Mouse (Mus musculus): ENCODE data around the gene Apoc4. TPM values are rescaled to one million over a fixed set of nuclear protein-coding genes. Genes with fewer than 3 reads are reported as not detected.

Apoc4 gene
- polyA plus RNA-seq, 1 experiment from 2014 or later, result 2.8 TPM

GRCm38 (mm10) chr7:19697949-19698906, 16.9 kb upstream of the Apoc4 start:
- no peaks in the 10 kb centered on the region for H3K9me3 ChIP-seq (ENCODE audit: control insufficient read depth, low read length)
- peak overlapping the region; percentile 37 for H3K4me3 ChIP-seq (ENCODE audit: low read depth, low read length)
- peak overlapping the region; percentile 59 for H3K4me2 ChIP-seq (replicated peaks; ENCODE audit: low read depth)
- TF ChIP-seq CTCF (IDR thresholded peaks at IDR 0.05; ENCODE audit: low read depth) (peak; percentile 62), EP300 (optimal IDR thresholded peaks at IDR 0.05) (no peak)
- 7% methylated on average over 28 of the region's 28 CpGs for WGBS
- H3K4me1 ChIP-seq (replicated peaks; ENCODE audit: control insufficient read depth, insufficient read depth), result peaks cover 8% of the 10 kb centered on the region
- peak overlapping the region; percentile 50 for H3K27ac ChIP-seq (replicated peaks)
- DNase-seq (ENCODE audit: low spot score), result peak; percentile 42
- no peak for ATAC-seq (ENCODE audit: low FRiP score, low TSS enrichment)
- H3K9ac ChIP-seq (ENCODE audit: low read length), result peak overlapping the region; percentile 51
- no peaks in the 10 kb centered on the region for H3K27me3 ChIP-seq (ENCODE audit: control insufficient read depth, insufficient read depth, low read length)
- H3K36me3 ChIP-seq (ENCODE audit: control insufficient read depth, insufficient read depth, low read length), result no peaks in the 10 kb centered on the region

- Histone ChIP-seq H3K4me2 (replicated peaks; ENCODE audit: low read depth) (no peak overlapping the region), H3K27ac (replicated peaks) (no peak overlapping the region), H3K9ac (ENCODE audit: low read length) (no peak overlapping the region), H3K27me3 (ENCODE audit: control insufficient read depth, insufficient read depth, low read length) (no peaks in the 10 kb centered on the region), H3K4me3 (ENCODE audit: low read depth, low read length) (no peak overlapping the region), H3K36me3 (ENCODE audit: control insufficient read depth, insufficient read depth, low read length) (no peaks in the 10 kb centered on the region), H3K4me1 (replicated peaks; ENCODE audit: control insufficient read depth, insufficient read depth) (peaks cover 6% of the 10 kb centered on the region), H3K9me3 (ENCODE audit: control insufficient read depth, low read length) (no peaks in the 10 kb centered on the region)
- TF ChIP-seq EP300 (optimal IDR thresholded peaks at IDR 0.05) (no peak), CTCF (IDR thresholded peaks at IDR 0.05; ENCODE audit: low read depth) (no peak)
- no peak for ATAC-seq (ENCODE audit: low FRiP score, low TSS enrichment)
- no peak for DNase-seq (ENCODE audit: low spot score)
- whole genome bisulfite sequencing, result 91% methylated on average over 34 of the region's 34 CpGs
Measured at GRCm38 (mm10) chr7:19696336-19696873, 15.1 kb upstream of the Apoc4 start.

- DNase-seq (ENCODE audit: low spot score), result no peak
- H3K9me3 ChIP-seq (ENCODE audit: control insufficient read depth, low read length), result no peaks in the 10 kb centered on the region
- H3K36me3 ChIP-seq (ENCODE audit: control insufficient read depth, insufficient read depth, low read length), result no peaks in the 10 kb centered on the region
- H3K4me3 ChIP-seq (ENCODE audit: low read depth, low read length), result no peak overlapping the region
- H3K4me2 ChIP-seq (replicated peaks; ENCODE audit: low read depth), result no peak overlapping the region
- peaks cover 5% of the 10 kb centered on the region for H3K4me1 ChIP-seq (replicated peaks; ENCODE audit: control insufficient read depth, insufficient read depth)
- no peaks in the 10 kb centered on the region for H3K27me3 ChIP-seq (ENCODE audit: control insufficient read depth, insufficient read depth, low read length)
- 83% methylated on average over 6 of the region's 6 CpGs for WGBS
- H3K27ac ChIP-seq (replicated peaks), result no peak overlapping the region
- ATAC-seq (ENCODE audit: low FRiP score, low TSS enrichment), result no peak
- H3K9ac ChIP-seq (ENCODE audit: low read length), result no peak overlapping the region
- TF ChIP-seq CTCF (IDR thresholded peaks at IDR 0.05; ENCODE audit: low read depth) (no peak), EP300 (optimal IDR thresholded peaks at IDR 0.05) (no peak)
Measured at GRCm38 (mm10) chr7:19695881-19696280, 14.6 kb upstream of the Apoc4 start.

GRCm38 (mm10) chr7:19695213-19695594, 13.9 kb upstream of the Apoc4 start:
- DNase-seq (ENCODE audit: low spot score) (no peak), ATAC-seq (ENCODE audit: low FRiP score, low TSS enrichment) (no peak)
- no peak overlapping the region for H3K4me3 ChIP-seq (ENCODE audit: low read depth, low read length)
- no peaks in the 10 kb centered on the region for H3K36me3 ChIP-seq (ENCODE audit: control insufficient read depth, insufficient read depth, low read length)
- 19% methylated on average over 8 of the region's 8 CpGs for WGBS
- no peaks in the 10 kb centered on the region for H3K27me3 ChIP-seq (ENCODE audit: control insufficient read depth, insufficient read depth, low read length)
- peaks cover 3% of the 10 kb centered on the region; the same call in 1 of the 2 replicates for H3K4me1 ChIP-seq (replicated peaks; ENCODE audit: control insufficient read depth, insufficient read depth)
- H3K9ac ChIP-seq (ENCODE audit: low read length), result no peak overlapping the region
- no peak overlapping the region for H3K4me2 ChIP-seq (replicated peaks; ENCODE audit: low read depth)
- 0 out of 2 replicates have a peak overlapping the region, but pooled peaks have one; percentile 8 for H3K27ac ChIP-seq (replicated peaks)
- TF ChIP-seq CTCF (IDR thresholded peaks at IDR 0.05; ENCODE audit: low read depth), result no peak
- no peak for TF ChIP-seq EP300 (optimal IDR thresholded peaks at IDR 0.05)
- no peaks in the 10 kb centered on the region for H3K9me3 ChIP-seq (ENCODE audit: control insufficient read depth, low read length)

- WGBS, result 70% methylated on average over 10 of the region's 10 CpGs
- H3K36me3 ChIP-seq (ENCODE audit: control insufficient read depth, insufficient read depth, low read length), result no peaks in the 10 kb centered on the region
- no peaks in the 10 kb centered on the region for H3K9me3 ChIP-seq (ENCODE audit: control insufficient read depth, low read length)
- no peaks in the 10 kb centered on the region for H3K27me3 ChIP-seq (ENCODE audit: control insufficient read depth, insufficient read depth, low read length)
- H3K4me1 ChIP-seq (replicated peaks; ENCODE audit: control insufficient read depth, insufficient read depth), result peaks cover 3% of the 10 kb centered on the region; the same call in 1 of the 2 replicates
- no peak for ATAC-seq (ENCODE audit: low FRiP score, low TSS enrichment)
- no peak overlapping the region for H3K4me2 ChIP-seq (replicated peaks; ENCODE audit: low read depth)
- H3K27ac ChIP-seq (replicated peaks), result 0 out of 2 replicates have a peak overlapping the region, but pooled peaks have one; percentile 8
- no peak overlapping the region for H3K9ac ChIP-seq (ENCODE audit: low read length)
- TF ChIP-seq CTCF (IDR thresholded peaks at IDR 0.05; ENCODE audit: low read depth), result no peak
- H3K4me3 ChIP-seq (ENCODE audit: low read depth, low read length), result no peak overlapping the region
- no peak for DNase-seq (ENCODE audit: low spot score)
Measured at GRCm38 (mm10) chr7:19694336-19695212, 13.3 kb upstream of the Apoc4 start.

All from stomach, postnatal 0 days (tissue).